Mouse (Mus musculus) liver, adult (tissue): ENCODE results near the gene Rreb1.
A peak's percentile ranks its signal among the peaks of the same experiment; 100 is the strongest.

ENCODE experiments used
- GATA4 ChIP-seq: IDR thresholded peaks from 2 replicates; pipeline ENCODE4 v1.6.1; 2014; ENCODE audit warnings: mild to moderate bottlenecking, low read length; ENCODE audit not compliant: insufficient replicate concordance

Rreb1 gene

GRCm38 (mm10) chr13:37802246-37803003, 24.2 kb downstream of the Rreb1 start:
- no peak for TF ChIP-seq GATA4

- no peak for TF ChIP-seq GATA4
These were observed 25.0 kb downstream of the Rreb1 start for GRCm38 (mm10) chr13:37803244-37803643.

- TF ChIP-seq GATA4 = no peak
These were observed 25.8 kb downstream of the Rreb1 start for GRCm38 (mm10) chr13:37804023-37804422.

- TF ChIP-seq GATA4 = peak; percentile 82; the same call in 1 of the 2 replicates
These were observed 36.8 kb downstream of the Rreb1 start for GRCm38 (mm10) chr13:37815001-37815400.

GRCm38 (mm10) chr13:37816736-37817135, 38.5 kb downstream of the Rreb1 start:
- TF ChIP-seq GATA4 = no peak

GRCm38 (mm10) chr13:37821413-37821812, 43.2 kb downstream of the Rreb1 start:
- no peak for TF ChIP-seq GATA4

GRCm38 (mm10) chr13:37824331-37824920, 46.2 kb downstream of the Rreb1 start:
- TF ChIP-seq GATA4 = no peak

GRCm38 (mm10) chr13:37824956-37825645, 46.9 kb downstream of the Rreb1 start:
- no peak for TF ChIP-seq GATA4

- peak; percentile 72; the same call in 1 of the 2 replicates for TF ChIP-seq GATA4
These were observed 47.6 kb downstream of the Rreb1 start for GRCm38 (mm10) chr13:37825646-37826280.

GRCm38 (mm10) chr13:37826281-37826993, 48.2 kb downstream of the Rreb1 start:
- TF ChIP-seq GATA4 = no peak

- TF ChIP-seq GATA4 = no peak
These were observed 48.7 kb downstream of the Rreb1 start for GRCm38 (mm10) chr13:37826994-37827262.

- no peak for TF ChIP-seq GATA4
These were observed 49.2 kb downstream of the Rreb1 start for GRCm38 (mm10) chr13:37827263-37827995.

- no peak for TF ChIP-seq GATA4
These were observed 49.9 kb downstream of the Rreb1 start for GRCm38 (mm10) chr13:37827996-37828579.

- TF ChIP-seq GATA4 = no peak
These were observed 50.7 kb downstream of the Rreb1 start for GRCm38 (mm10) chr13:37828928-37829327.
